Mouse (Mus musculus) midbrain, embryonic 14.5 days (tissue): ENCODE results near the gene Nit1. TPM values are rescaled to one million over a fixed set of nuclear protein-coding genes. Genes with fewer than 3 reads are reported as not detected.
A peak's percentile ranks its signal among the peaks of the same experiment; 100 is the strongest.

ENCODE experiments used
- ATAC-seq: fragments of 200-750 bp; cut with Nextera tagmentation; 2 replicates; pipeline ENCODE4 v1.8.0; 2017; ENCODE audit warnings: moderate number of reproducible peaks, moderate library complexity; ENCODE audit not compliant: low FRiP score, low TSS enrichment
- DNase-seq: peaks from one replicate; pipeline ENCODE4 v3.0.0-alpha.2; 2015
- H3K27ac ChIP-seq: fragments of 300-500 bp; sonication (generic); replicated peaks from 2 replicates; pipeline ENCODE4 v1.5.1; 2014; ENCODE audit warnings: mild to moderate bottlenecking, low read depth, low read length, moderate library complexity
- H3K27me3 ChIP-seq: fragments of 300-500 bp; sonication (generic); 2 replicates; pipeline ENCODE4 v1.6.1; 2014; ENCODE audit warnings: low read length, control low read depth, mixed read lengths; ENCODE audit not compliant: control insufficient read depth, insufficient read depth
- H3K36me3 ChIP-seq: fragments of 300-500 bp; sonication (generic); 2 replicates; pipeline ENCODE4 v1.6.1; 2014; ENCODE audit warnings: low read length, control low read depth; ENCODE audit not compliant: control insufficient read depth, insufficient read depth
- H3K4me1 ChIP-seq: fragments of 300-500 bp; sonication (generic); 2 replicates; pipeline ENCODE4 v1.6.1; 2014; ENCODE audit warnings: mild to moderate bottlenecking, antibody characterized with exemption, low read length, control low read depth; ENCODE audit not compliant: control insufficient read depth, insufficient read depth
- H3K4me2 ChIP-seq: fragments of 300-500 bp; sonication (generic); 2 replicates; pipeline ENCODE4 v1.6.1; 2014; ENCODE audit warnings: mild to moderate bottlenecking, low read length, moderate library complexity
- H3K4me3 ChIP-seq: fragments of 300-500 bp; sonication (generic); replicated peaks from 2 replicates; pipeline ENCODE4 v1.5.1; 2014; ENCODE audit warnings: low read depth, low read length
- H3K9ac ChIP-seq: fragments of 300-500 bp; sonication (generic); replicated peaks from 2 replicates; pipeline ENCODE4 v1.6.1; 2014; ENCODE audit warnings: mild to moderate bottlenecking, low read length, moderate library complexity
- H3K9me3 ChIP-seq: fragments of 300-500 bp; sonication (generic); 2 replicates; pipeline ENCODE4 v1.6.1; 2016; ENCODE audit warnings: low read length, control low read depth, mixed read lengths; ENCODE audit not compliant: control insufficient read depth
- WGBS: fragments of 180-500 bp; shearing (Covaris S2); extraction: QIAGEN DNeasy Blood & Tissue Kit; methylation state at CpG from one replicate; pipeline ENCODE4 v1.1.7; 2014; 5-methylcytosine and 5-hydroxymethylcytosine counted together
- polyA plus RNA-seq: library from polyadenylated mRNA; unstranded; fragments of >200 nt; fragmentation: Nextera tagmentation; extraction: Ambion mirVana; gene quantifications from 2 replicates; pipeline ENCODE4 v1.2.1, GENCODE M21; 2014

The Nit1 gene
- polyA plus RNA-seq, 1 experiment from 2014 or later, result 39.1 TPM

- H3K36me3 ChIP-seq, result peaks cover 19% of the 10 kb centered on the region
- H3K9ac ChIP-seq, result peak overlapping the region; percentile 73
- H3K4me2 ChIP-seq, result peak overlapping the region; percentile 94
- H3K27me3 ChIP-seq, result no peaks in the 10 kb centered on the region
- 2% methylated on average over 26 of the region's 26 CpGs for WGBS
- H3K4me1 ChIP-seq, result peaks cover 11% of the 10 kb centered on the region
- H3K27ac ChIP-seq, result peak overlapping the region; percentile 80
- DNase-seq, result no peak
- peak; percentile 65 for ATAC-seq
- peaks cover 3% of the 10 kb centered on the region for H3K9me3 ChIP-seq
- peak overlapping the region; percentile 39 for H3K4me3 ChIP-seq
These were observed 14.8 kb upstream of the Nit1 start for GRCm38 (mm10) chr1:171360253-171360652.

GRCm38 (mm10) chr1:171358421-171358820 lies 13.0 kb upstream of the Nit1 start:
- peaks cover 3% of the 10 kb centered on the region for H3K9me3 ChIP-seq
- H3K27me3 ChIP-seq, result no peaks in the 10 kb centered on the region
- H3K4me3 ChIP-seq, result no peak overlapping the region
- peaks cover 11% of the 10 kb centered on the region for H3K4me1 ChIP-seq
- DNase-seq, result peak; percentile 75
- H3K36me3 ChIP-seq, result peaks cover 19% of the 10 kb centered on the region
- H3K27ac ChIP-seq, result no peak overlapping the region
- H3K4me2 ChIP-seq, result no peak overlapping the region
- WGBS, result 78% methylated on average over 4 of the region's 4 CpGs
- ATAC-seq, result no peak
- H3K9ac ChIP-seq, result no peak overlapping the region

- H3K4me2 ChIP-seq, result no peak overlapping the region
- DNase-seq (no peak), ATAC-seq (no peak)
- 91% methylated on average over 2 of the region's 2 CpGs for WGBS
- H3K36me3 ChIP-seq, result peaks cover 19% of the 10 kb centered on the region
- H3K4me3 ChIP-seq, result no peak overlapping the region
- no peaks in the 10 kb centered on the region for H3K27me3 ChIP-seq
- peaks cover 10% of the 10 kb centered on the region for H3K4me1 ChIP-seq
- H3K9ac ChIP-seq, result no peak overlapping the region
- H3K9me3 ChIP-seq, result peaks cover 3% of the 10 kb centered on the region
- H3K27ac ChIP-seq, result no peak overlapping the region
These were observed 11.4 kb upstream of the Nit1 start for GRCm38 (mm10) chr1:171356814-171357213.

GRCm38 (mm10) chr1:171355812-171356340 lies 10.4 kb upstream of the Nit1 start:
- Histone ChIP-seq H3K27ac (no peak overlapping the region), H3K9me3 (peaks cover 3% of the 10 kb centered on the region), H3K36me3 (peaks cover 19% of the 10 kb centered on the region), H3K4me1 (0 out of 2 replicates have a peak, but pooled peaks cover 6% of the 10 kb centered on the region), H3K4me2 (no peak overlapping the region), H3K9ac (no peak overlapping the region), H3K4me3 (no peak overlapping the region), H3K27me3 (no peaks in the 10 kb centered on the region)
- no peak for ATAC-seq
- WGBS, result 78% methylated on average over 5 of the region's 5 CpGs
- DNase-seq, result peak; percentile 39

- Histone ChIP-seq H3K27ac (no peak overlapping the region), H3K9me3 (peaks cover 7% of the 10 kb centered on the region), H3K27me3 (no peaks in the 10 kb centered on the region), H3K9ac (no peak overlapping the region), H3K4me3 (no peak overlapping the region), H3K4me2 (no peak overlapping the region), H3K36me3 (peaks cover 4% of the 10 kb centered on the region; the same call in 1 of the 2 replicates), H3K4me1 (peaks cover 16% of the 10 kb centered on the region)
- 99% methylated on average over 2 of the region's 2 CpGs for WGBS
- no peak for DNase-seq
- no peak for ATAC-seq
These were observed 3.8 kb upstream of the Nit1 start for GRCm38 (mm10) chr1:171349210-171349609.

- Histone ChIP-seq H3K4me2 (no peak overlapping the region), H3K27me3 (no peaks in the 10 kb centered on the region), H3K4me1 (peaks cover 16% of the 10 kb centered on the region), H3K36me3 (peaks cover 6% of the 10 kb centered on the region; the same call in 1 of the 2 replicates), H3K9me3 (peaks cover 7% of the 10 kb centered on the region), H3K9ac (no peak overlapping the region), H3K4me3 (no peak overlapping the region), H3K27ac (no peak overlapping the region)
- WGBS, result 94% methylated on average over 3 of the region's 3 CpGs
- DNase-seq (no peak), ATAC-seq (no peak)
These were observed 3.2 kb upstream of the Nit1 start for GRCm38 (mm10) chr1:171348665-171349064.

- Histone ChIP-seq H3K9ac (peak overlapping the region; percentile 77), H3K27ac (peak overlapping the region; percentile 79), H3K9me3 (peaks cover 7% of the 10 kb centered on the region), H3K36me3 (peaks cover 30% of the 10 kb centered on the region), H3K4me2 (peak overlapping the region; percentile 93), H3K4me1 (peaks cover 16% of the 10 kb centered on the region), H3K27me3 (no peaks in the 10 kb centered on the region), H3K4me3 (peak overlapping the region; percentile 98)
- WGBS, result 2% methylated on average over 14 of the region's 14 CpGs
- DNase-seq (no peak), ATAC-seq (no peak)
These were observed 627 bp upstream of the Nit1 start for GRCm38 (mm10) chr1:171346095-171346450.

GRCm38 (mm10) chr1:171344715-171345114 lies 731 bp downstream of the Nit1 start:
- peak overlapping the region; percentile 98 for H3K4me3 ChIP-seq
- peak overlapping the region; percentile 93 for H3K4me2 ChIP-seq
- no peak overlapping the region for H3K27ac ChIP-seq
- H3K9me3 ChIP-seq, result peaks cover 7% of the 10 kb centered on the region
- peaks cover 16% of the 10 kb centered on the region for H3K4me1 ChIP-seq
- WGBS, result 79% methylated on average over 9 of the region's 9 CpGs
- peaks cover 44% of the 10 kb centered on the region for H3K36me3 ChIP-seq
- H3K27me3 ChIP-seq, result no peaks in the 10 kb centered on the region
- ATAC-seq (no peak), DNase-seq (no peak)
- peak overlapping the region; percentile 77 for H3K9ac ChIP-seq

GRCm38 (mm10) chr1:171343922-171344677 lies 1.3 kb downstream of the Nit1 start:
- H3K9ac ChIP-seq, result no peak overlapping the region
- H3K4me3 ChIP-seq, result no peak overlapping the region
- H3K4me2 ChIP-seq, result peak overlapping the region; percentile 93
- DNase-seq (no peak), ATAC-seq (no peak)
- peaks cover 16% of the 10 kb centered on the region for H3K4me1 ChIP-seq
- peaks cover 50% of the 10 kb centered on the region for H3K36me3 ChIP-seq
- H3K9me3 ChIP-seq, result peaks cover 7% of the 10 kb centered on the region
- no peaks in the 10 kb centered on the region for H3K27me3 ChIP-seq
- WGBS, result 86% methylated on average over 9 of the region's 9 CpGs
- H3K27ac ChIP-seq, result no peak overlapping the region
